Mouse (Mus musculus): ENCODE measurements around the gene Atp5mpl.

The Atp5mpl gene

GRCm38 (mm10) chr12:111966683-111967173, at the start of gene Atp5mpl:
Gene Atp5mpl (minus strand): TSS chr12:111966977.
- peak; percentile 31 for DNase-seq (ENCODE audit: extremely low read depth, low read depth, low spot score)

GRCm38 (mm10) chr12:112016346-112016745, 49.6 kb upstream of the Atp5mpl start:
- no peak for DNase-seq (ENCODE audit: extremely low read depth, low read depth, low spot score)

- no peak for DNase-seq (ENCODE audit: extremely low read depth, low read depth, low spot score)
Observed at GRCm38 (mm10) chr12:112013271-112013801, 46.6 kb upstream of the Atp5mpl start.

GRCm38 (mm10) chr12:112012511-112013270, 45.9 kb upstream of the Atp5mpl start:
- no peak for DNase-seq (ENCODE audit: extremely low read depth, low read depth, low spot score)

GRCm38 (mm10) chr12:112001223-112001622, 34.4 kb upstream of the Atp5mpl start:
- no peak for DNase-seq (ENCODE audit: extremely low read depth, low read depth, low spot score)

GRCm38 (mm10) chr12:111999735-112000134, 33.0 kb upstream of the Atp5mpl start:
- DNase-seq (ENCODE audit: extremely low read depth, low read depth, low spot score), result no peak

- no peak for DNase-seq (ENCODE audit: extremely low read depth, low read depth, low spot score)
Observed at GRCm38 (mm10) chr12:111995161-111995560, 28.4 kb upstream of the Atp5mpl start.

GRCm38 (mm10) chr12:111992626-111993025, 25.8 kb upstream of the Atp5mpl start:
- DNase-seq (ENCODE audit: extremely low read depth, low read depth, low spot score), result no peak

GRCm38 (mm10) chr12:111986756-111987155, 20.0 kb upstream of the Atp5mpl start:
- no peak for DNase-seq (ENCODE audit: extremely low read depth, low read depth, low spot score)

- no peak for DNase-seq (ENCODE audit: extremely low read depth, low read depth, low spot score)
Observed at GRCm38 (mm10) chr12:111983165-111983564, 16.4 kb upstream of the Atp5mpl start.

- no peak for DNase-seq (ENCODE audit: extremely low read depth, low read depth, low spot score)
Observed at GRCm38 (mm10) chr12:111981831-111982230, 15.1 kb upstream of the Atp5mpl start.

GRCm38 (mm10) chr12:111980887-111981367, 14.2 kb upstream of the Atp5mpl start, which contains the start of gene Rd3l:
Gene Rd3l (minus strand): TSS chr12:111981317.
- DNase-seq (ENCODE audit: extremely low read depth, low read depth, low spot score), result no peak

GRCm38 (mm10) chr12:111978274-111978673, 11.5 kb upstream of the Atp5mpl start:
- DNase-seq (ENCODE audit: extremely low read depth, low read depth, low spot score), result no peak

- no peak for DNase-seq (ENCODE audit: extremely low read depth, low read depth, low spot score)
Observed at GRCm38 (mm10) chr12:111977138-111977537, 10.4 kb upstream of the Atp5mpl start.

GRCm38 (mm10) chr12:111974578-111974977, 7.8 kb upstream of the Atp5mpl start:
- no peak for DNase-seq (ENCODE audit: extremely low read depth, low read depth, low spot score)

GRCm38 (mm10) chr12:111972504-111972903, 5.7 kb upstream of the Atp5mpl start:
- no peak for DNase-seq (ENCODE audit: extremely low read depth, low read depth, low spot score)

- no peak for DNase-seq (ENCODE audit: extremely low read depth, low read depth, low spot score)
Observed at GRCm38 (mm10) chr12:111971231-111971686, 4.5 kb upstream of the Atp5mpl start, which contains the start of gene Tdrd9. Gene Tdrd9 (plus strand): TSS chr12:111971559.

GRCm38 (mm10) chr12:111970085-111970484, 3.3 kb upstream of the Atp5mpl start:
- DNase-seq (ENCODE audit: extremely low read depth, low read depth, low spot score), result no peak

- DNase-seq (ENCODE audit: extremely low read depth, low read depth, low spot score), result no peak
Observed at GRCm38 (mm10) chr12:111963339-111963738, 3.4 kb downstream of the Atp5mpl start.

GRCm38 (mm10) chr12:111958101-111958865, 8.5 kb downstream of the Atp5mpl start:
- no peak for DNase-seq (ENCODE audit: extremely low read depth, low read depth, low spot score)

- no peak for DNase-seq (ENCODE audit: extremely low read depth, low read depth, low spot score)
Observed at GRCm38 (mm10) chr12:111956173-111956572, 10.6 kb downstream of the Atp5mpl start.
